Mouse (Mus musculus) CH12.LX (cell line): ENCODE data around the gene Skp2.

ENCODE experiments used
- CTCF ChIP-seq, 2 experiments: IDR thresholded peaks in 1 of 2; conservative IDR thresholded peaks in 1 of 2; 2 replicates each; pipeline ENCODE4 v1.5.1; 2011 to 2012; ENCODE audit warnings: low read depth in 2 of 2, low read length in 2 of 2, improper control_type of control experiment in 1 of 2, inconsistent platforms in 1 of 2, mild to moderate bottlenecking in 1 of 2, moderate library complexity in 1 of 2
- E2F4 ChIP-seq: IDR thresholded peaks from 2 replicates; pipeline ENCODE4 v1.6.1; 2011; ENCODE audit warnings: low read depth, low read length, improper control_type of control experiment; ENCODE audit not compliant: insufficient replicate concordance
- SIN3A ChIP-seq: IDR thresholded peaks from 2 replicates; pipeline ENCODE4 v1.6.1; 2012; ENCODE audit warnings: low read length, improper control_type of control experiment, inconsistent platforms
- ZMIZ1 ChIP-seq: IDR thresholded peaks from 2 replicates; pipeline ENCODE4 v1.6.1; 2012; ENCODE audit warnings: low read depth, mild to moderate bottlenecking, inconsistent platforms, low read length, improper control_type of control experiment

DNA sequence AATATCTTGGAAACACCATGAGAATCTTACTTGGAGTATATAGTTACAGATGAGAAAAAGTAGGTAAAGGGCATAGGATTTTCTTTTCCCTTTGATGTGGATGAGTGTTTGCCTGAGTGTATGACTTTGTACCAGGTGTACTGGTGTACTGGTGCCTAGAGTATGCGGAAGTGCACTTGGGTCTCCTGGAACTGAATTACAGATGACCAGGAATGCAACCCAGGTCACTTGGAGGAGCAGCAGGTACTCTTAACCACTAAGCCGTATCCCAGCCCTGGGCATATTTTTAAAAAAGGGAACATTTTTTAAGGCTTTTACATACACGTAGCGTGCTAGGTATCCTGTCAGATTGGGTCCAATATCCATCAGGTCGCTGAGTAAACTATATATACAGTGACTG lies 28.8 kb upstream of the Skp2 start:
- TF ChIP-seq E2F4 (no peak), ZMIZ1 (no peak), CTCF (conservative IDR thresholded peaks at IDR 0.05 in 1 of 2, IDR thresholded peaks at IDR 0.05 in 1 of 2; ENCODE audit: low read depth in 2 of 2, low read length in 2 of 2) (no peak), SIN3A (no peak)
